Mouse (Mus musculus): Measurements from ENCODE around the gene Zbtb4.

DNA sequence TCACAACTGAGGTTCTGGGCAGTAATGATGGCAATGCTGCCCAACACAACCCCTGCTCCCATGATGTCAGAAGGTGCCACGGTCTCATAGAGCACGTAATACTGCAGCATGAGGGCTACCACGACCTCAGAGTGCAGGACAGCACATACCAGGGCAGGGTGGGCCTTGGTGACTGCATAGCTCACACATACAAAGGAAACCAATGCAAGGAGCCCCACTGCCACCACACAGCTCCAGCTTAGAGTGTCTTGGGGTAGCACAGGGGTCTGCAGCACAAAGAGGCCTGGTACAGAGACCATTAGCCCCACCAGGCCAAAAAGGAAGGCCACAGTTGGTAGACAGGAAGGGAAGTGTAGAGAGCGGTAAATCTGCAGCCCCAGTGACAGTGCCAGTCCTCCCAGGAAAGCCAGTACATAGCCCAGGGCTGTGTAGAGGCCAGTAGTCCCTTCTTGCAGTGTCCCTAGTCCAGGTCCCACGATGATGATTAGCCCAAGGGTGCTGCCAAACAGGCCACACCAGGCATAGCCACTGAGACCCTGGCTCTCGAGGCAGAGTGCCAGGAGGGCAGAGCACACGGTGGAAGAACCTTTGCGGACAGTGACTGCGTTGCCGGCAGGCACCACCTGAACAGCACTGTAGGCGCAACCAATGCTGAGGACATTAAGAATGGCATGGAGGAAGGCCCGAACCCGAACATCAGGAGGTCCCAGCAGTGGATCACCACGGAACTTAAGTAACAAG, 5.4 kb upstream of the Zbtb4 start:
- TF ChIP-seq CTCF (IDR thresholded peaks at IDR 0.05) (no peak), EP300 (IDR thresholded peaks at IDR 0.05) (no peak)

Data from lung, postnatal 0 days (tissue).